ENCODE assay signal across 8 mouse cellular contexts in the genomic region with DNA sequence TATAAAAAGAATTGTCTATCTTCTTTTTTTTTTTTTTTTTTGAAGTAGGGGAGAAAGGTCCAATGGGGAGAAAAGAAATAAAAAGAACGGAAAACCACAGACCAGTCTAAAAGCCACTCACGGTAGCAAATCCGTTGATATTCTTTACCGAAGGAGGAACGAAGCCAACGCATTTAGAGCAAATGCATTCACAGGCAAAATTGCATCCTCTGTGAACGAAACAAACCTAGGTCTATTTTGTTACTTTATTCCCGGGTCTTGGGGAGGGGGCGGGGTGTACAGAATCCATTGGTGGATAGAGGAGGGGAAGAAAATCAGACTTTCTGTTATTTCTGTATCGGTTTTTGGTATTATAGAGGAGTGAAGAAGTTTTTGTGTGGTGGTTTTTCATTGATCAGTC.
DNase-seq lines count a peak whose midpoint lies in the region; ATAC-seq and TF ChIP-seq lines count a peak whose summit lies in the region.
"Had no signal": no experiment of that assay in that cellular context is flagged by ENCODE, and none has a peak within 500 bp of the region (broad histone marks: within the 10 kb centered on the region; RNA-seq: fewer than 3 reads in every experiment).

No protein-coding gene starts in this region.

- no peak for TF ChIP-seq CTCF in kidney, postnatal 0 days (IDR thresholded peaks at IDR 0.05; ENCODE audit: low read depth)
- TF ChIP-seq CTCF in kidney, adult 2 months (conservative IDR thresholded peaks at IDR 0.05; ENCODE audit: insufficient read depth, insufficient read length, low read depth, low read length), result no peak
- no peak for TF ChIP-seq CTCF in gastrocnemius, adult 2 months (IDR thresholded peaks at IDR 0.05)

- peak overlapping the region; percentile 90 for H3K27ac ChIP-seq in kidney, postnatal 0 days
- H3K27ac ChIP-seq in kidney, adult 2 months (ENCODE audit: insufficient read depth, low read depth, low read length), result no peak overlapping the region
- peak overlapping the region; percentile 90 for H3K27ac ChIP-seq in forebrain, embryonic 13.5 days
- no peak overlapping the region for H3K27ac ChIP-seq in limb, embryonic 12.5 days
- peak overlapping the region; percentile 66; the same call in 1 of the 2 replicates for H3K27ac ChIP-seq in stomach, embryonic 14.5 days (ENCODE audit: low read length)
- H3K27ac ChIP-seq in gastrocnemius, adult 2 months, result no peak overlapping the region
- H3K27ac ChIP-seq: limb, embryonic 15.5 days had no signal

- H3K4me1 ChIP-seq in kidney, postnatal 0 days (replicated peaks; ENCODE audit: insufficient read depth, low read length), result 0 out of 2 replicates have a peak, but pooled peaks cover 15% of the 10 kb centered on the region
- peaks cover 3% of the 10 kb centered on the region; the same call in 1 of the 2 replicates for H3K4me1 ChIP-seq in kidney, adult 2 months (ENCODE audit: control insufficient read depth, insufficient read depth, low read length)
- peaks cover 61% of the 10 kb centered on the region for H3K4me1 ChIP-seq in forebrain, embryonic 13.5 days
- peaks cover 18% of the 10 kb centered on the region for H3K4me1 ChIP-seq in limb, embryonic 12.5 days (replicated peaks)
- H3K4me1 ChIP-seq in stomach, embryonic 14.5 days (ENCODE audit: control insufficient read depth, insufficient read depth, low read length), result peaks cover 27% of the 10 kb centered on the region

- peak overlapping the region; percentile 62 for H3K4me2 ChIP-seq in kidney, postnatal 0 days (ENCODE audit: low read length)
- peak overlapping the region; percentile 62 for H3K4me2 ChIP-seq in forebrain, embryonic 13.5 days
- peak overlapping the region; percentile 50 for H3K4me2 ChIP-seq in limb, embryonic 12.5 days
- peak overlapping the region; percentile 58 for H3K4me2 ChIP-seq in stomach, embryonic 14.5 days (replicated peaks; ENCODE audit: low read depth, low read length)

- no peaks in the 10 kb centered on the region for H3K36me3 ChIP-seq in kidney, postnatal 0 days (ENCODE audit: insufficient read depth, low read length)
- no peaks in the 10 kb centered on the region for H3K36me3 ChIP-seq in kidney, adult 2 months (ENCODE audit: control insufficient read depth, insufficient read depth, low read length)
- H3K36me3 ChIP-seq in forebrain, embryonic 13.5 days (ENCODE audit: poor library complexity, severe bottlenecking), result peaks cover 8% of the 10 kb centered on the region
- no peaks in the 10 kb centered on the region; the same call in 1 of the 2 replicates for H3K36me3 ChIP-seq in limb, embryonic 12.5 days
- peaks cover 7% of the 10 kb centered on the region; the same call in 1 of the 2 replicates for H3K36me3 ChIP-seq in stomach, embryonic 14.5 days (ENCODE audit: control insufficient read depth, insufficient read depth, low read length)
- H3K36me3 ChIP-seq: limb, embryonic 15.5 days had no signal

- H3K9ac ChIP-seq in kidney, postnatal 0 days (ENCODE audit: low read depth, low read length), result 0 out of 2 replicates have a peak overlapping the region, but pooled peaks have one; percentile 14
- peak overlapping the region; percentile 62 for H3K9ac ChIP-seq in forebrain, embryonic 13.5 days
- no peak overlapping the region for H3K9ac ChIP-seq in limb, embryonic 12.5 days (replicated peaks)
- no peak overlapping the region for H3K9ac ChIP-seq in stomach, embryonic 14.5 days (replicated peaks; ENCODE audit: low read depth, low read length)
- H3K9ac ChIP-seq: limb, embryonic 15.5 days had no signal

- peak overlapping the region; percentile 27 for H3K4me3 ChIP-seq in kidney, postnatal 0 days (replicated peaks; ENCODE audit: low read depth, low read length)
- H3K4me3 ChIP-seq in kidney, adult 2 months (ENCODE audit: insufficient read depth, low read depth, low read length), result no peak overlapping the region
- peak overlapping the region; percentile 26 for H3K4me3 ChIP-seq in forebrain, embryonic 13.5 days
- H3K4me3 ChIP-seq in limb, embryonic 12.5 days (replicated peaks), result no peak overlapping the region
- H3K4me3 ChIP-seq in stomach, embryonic 14.5 days (ENCODE audit: low read depth, low read length), result no peak overlapping the region
- H3K4me3 ChIP-seq in gastrocnemius, adult 2 months, result no peak overlapping the region

- no peak for ATAC-seq in kidney, postnatal 0 days (replicated peaks; ENCODE audit: low FRiP score, low read depth)
- no peak for ATAC-seq in forebrain, embryonic 13.5 days
- no peak for ATAC-seq in limb, embryonic 12.5 days (ENCODE audit: insufficient number of reproducible peaks, insufficient read depth, low FRiP score, low TSS enrichment, low read depth)
- no peak for ATAC-seq in stomach, embryonic 14.5 days (ENCODE audit: insufficient number of reproducible peaks, insufficient read depth, low FRiP score, low read depth)

- TF ChIP-seq POLR2A in kidney, adult 2 months (IDR thresholded peaks at IDR 0.05; ENCODE audit: low read depth, low read length), result no peak

- intact Hi-C loops in gastrocnemius, adult 2 months (cut with DNase I), result loop anchor here (10.0 kb wide), 2 partner anchors 246 to 344 kb away; no protein-coding TSS in a partner anchor

- H3K9me3 ChIP-seq in kidney, postnatal 0 days (replicated peaks; ENCODE audit: low read length), result no peaks in the 10 kb centered on the region
- no peaks in the 10 kb centered on the region for H3K9me3 ChIP-seq in forebrain, embryonic 13.5 days (replicated peaks)
- no peaks in the 10 kb centered on the region for H3K9me3 ChIP-seq in limb, embryonic 12.5 days
- H3K9me3 ChIP-seq in stomach, embryonic 14.5 days (ENCODE audit: control insufficient read depth, low read depth, low read length), result no peaks in the 10 kb centered on the region
- H3K9me3 ChIP-seq: limb, embryonic 15.5 days had no signal

- no peak for DNase-seq in kidney, postnatal 0 days (ENCODE audit: low spot score)
- DNase-seq in kidney, adult 2 months, result no peak
- DNase-seq in thymus, postnatal 0 days (ENCODE audit: low spot score), result no peak
- DNase-seq in gastrocnemius, adult 2 months, result no peak

- H3K27me3 ChIP-seq in kidney, postnatal 0 days (ENCODE audit: insufficient read depth, low read length), result no peaks in the 10 kb centered on the region
- peaks cover 10% of the 10 kb centered on the region for H3K27me3 ChIP-seq in kidney, adult 2 months (replicated peaks; ENCODE audit: control insufficient read depth, insufficient read depth, low read length)
- H3K27me3 ChIP-seq in forebrain, embryonic 13.5 days, result peaks cover 10% of the 10 kb centered on the region; the same call in 1 of the 2 replicates
- H3K27me3 ChIP-seq in limb, embryonic 12.5 days, result peaks cover 72% of the 10 kb centered on the region
- no peaks in the 10 kb centered on the region for H3K27me3 ChIP-seq in stomach, embryonic 14.5 days (ENCODE audit: control insufficient read depth, insufficient read depth, low read length)

- WGBS in kidney, postnatal 0 days, result 7% methylated on average over 10 of the region's 10 CpGs
- 22% methylated on average over 10 of the region's 10 CpGs for WGBS in kidney, adult 2 months
- WGBS in forebrain, embryonic 13.5 days, result 0% methylated on average over 10 of the region's 10 CpGs
- WGBS in limb, embryonic 12.5 days, result under 1% methylated on average over 10 of the region's 10 CpGs
- WGBS in stomach, embryonic 14.5 days, result 16% methylated on average over 10 of the region's 10 CpGs

Comparison
In these comparisons a context has a peak if more than half of its experiments do, and no peak if none do; other contexts are left out.
1. H3K27ac ChIP-seq: peak in kidney, postnatal 0 days (single experiment), forebrain, embryonic 13.5 days (single experiment) and stomach, embryonic 14.5 days (single experiment); none in kidney, adult 2 months (single experiment), limb, embryonic 12.5 days (single experiment) and gastrocnemius, adult 2 months (single experiment).
2. H3K4me3 ChIP-seq: peak in kidney, postnatal 0 days (single experiment) and forebrain, embryonic 13.5 days (single experiment); none in kidney, adult 2 months (single experiment), limb, embryonic 12.5 days (single experiment), stomach, embryonic 14.5 days (single experiment) and gastrocnemius, adult 2 months (single experiment).
3. H3K9ac ChIP-seq: peak in kidney, postnatal 0 days (single experiment) and forebrain, embryonic 13.5 days (single experiment); none in limb, embryonic 12.5 days (single experiment) and stomach, embryonic 14.5 days (single experiment).
4. Peak in every context shown above with its lines, with median percentiles within 50 percentile points of each other: H3K4me2 ChIP-seq.